Mouse (Mus musculus) midbrain, embryonic 10.5 days (tissue): Measurements from ENCODE around the gene Zfp612. TPM values are rescaled to one million over a fixed set of nuclear protein-coding genes. Genes with fewer than 3 reads are reported as not detected.
"Not testable (repeated sequence)": the region's sequence is repeated elsewhere in the genome, so short reads cannot be mapped to it uniquely, and the experiment has no call there.

Experiments used
- DNase-seq: peaks from one replicate; pipeline ENCODE4 v3.0.0-alpha.2; 2017; ENCODE audit warnings: low spot score
- H3K27ac ChIP-seq: fragments of 300-500 bp; sonication (generic); replicated peaks from 2 replicates; pipeline ENCODE4 v1.5.1; 2016; ENCODE audit warnings: mild to moderate bottlenecking
- H3K27me3 ChIP-seq: fragments of 300-500 bp; sonication (generic); 2 replicates; pipeline ENCODE4 v1.6.1; 2016; ENCODE audit warnings: low read depth, mild to moderate bottlenecking; ENCODE audit not compliant: poor library complexity, severe bottlenecking
- H3K36me3 ChIP-seq: fragments of 300-500 bp; sonication (generic); 2 replicates; pipeline ENCODE4 v1.6.1; 2016; ENCODE audit warnings: mild to moderate bottlenecking, moderate library complexity
- H3K4me1 ChIP-seq: fragments of 300-500 bp; sonication (generic); 2 replicates; pipeline ENCODE4 v1.6.1; 2016
- H3K4me3 ChIP-seq: fragments of 300-500 bp; sonication (generic); 2 replicates; pipeline ENCODE4 v1.5.1; 2016; ENCODE audit warnings: mild to moderate bottlenecking, moderate library complexity
- H3K9me3 ChIP-seq: fragments of 300-500 bp; sonication (generic); replicated peaks from 2 replicates; pipeline ENCODE4 v1.6.1; 2016; ENCODE audit warnings: mild to moderate bottlenecking
- WGBS: fragments of 180-500 bp; shearing (Covaris S2); methylation state at CpG from one replicate; pipeline ENCODE4 v1.1.7; 2016; 5-methylcytosine and 5-hydroxymethylcytosine counted together
- polyA plus RNA-seq: library from polyadenylated mRNA; unstranded; fragments of >200 nt; fragmentation: Nextera tagmentation; extraction: Ambion mirVana; gene quantifications from 2 replicates; pipeline ENCODE4 v1.2.1, GENCODE M21; 2016

Zfp612 gene
- polyA plus RNA-seq: 9.7 and 11.2 TPM in 2 replicates

GRCm38 (mm10) chr8:110079282-110080221 is at the start of gene Zfp612:
Gene Zfp612 (plus strand): TSS chr8:110079746.
- peak; percentile 72 for DNase-seq
- H3K4me1 ChIP-seq: peaks cover 19% of the 10 kb centered on the region
- peak within 1 kb of the TSS; percentile 82 for H3K27ac ChIP-seq
- 7% methylated on average over 54 of the region's 54 CpGs for WGBS
- H3K27me3 ChIP-seq: no peaks in the 10 kb centered on the region
- H3K4me3 ChIP-seq: peak within 1 kb of the TSS; percentile 75
- peaks cover 25% of the 10 kb centered on the region for H3K36me3 ChIP-seq
- H3K9me3 ChIP-seq: no peaks in the 10 kb centered on the region

GRCm38 (mm10) chr8:110033771-110034170 is 45.8 kb upstream of the Zfp612 start:
- WGBS: 37% methylated on average over 8 of the region's 8 CpGs
- H3K27me3 ChIP-seq, H3K4me3 ChIP-seq, H3K9me3 ChIP-seq, H3K36me3 ChIP-seq, H3K27ac ChIP-seq: not testable (repeated sequence)
- H3K4me1 ChIP-seq: peaks cover 13% of the 10 kb centered on the region
- DNase-seq: peak; percentile 21

DNA sequence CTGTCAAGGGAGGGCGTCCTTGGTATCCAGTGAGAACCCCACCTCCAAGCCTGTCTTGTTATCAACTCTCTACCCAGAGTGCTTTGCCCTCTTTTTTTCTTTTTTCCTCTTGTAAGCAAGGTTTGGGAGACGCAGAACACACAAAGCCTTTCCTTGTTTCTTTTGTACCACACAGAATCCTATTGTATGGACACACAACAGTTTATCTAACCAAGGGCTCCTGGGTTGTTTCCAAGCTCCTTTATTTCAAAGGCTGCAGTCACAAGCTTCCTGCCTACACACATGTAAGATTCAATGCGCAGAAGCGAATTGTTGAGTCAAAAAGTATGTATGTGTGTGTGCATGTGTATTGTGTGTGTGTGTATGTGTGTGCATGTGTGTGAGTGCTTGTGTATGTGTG is 45.2 kb upstream of the Zfp612 start:
- H3K36me3 ChIP-seq: no peaks in the 10 kb centered on the region
- no peaks in the 10 kb centered on the region for H3K27me3 ChIP-seq
- no peak overlapping the region for H3K27ac ChIP-seq
- peaks cover 16% of the 10 kb centered on the region for H3K4me1 ChIP-seq
- H3K4me3 ChIP-seq: no peak overlapping the region
- 0 out of 2 replicates have a peak, but pooled peaks cover 6% of the 10 kb centered on the region for H3K9me3 ChIP-seq
- 67% methylated on average over 4 of the region's 4 CpGs for WGBS
- no peak for DNase-seq

GRCm38 (mm10) chr8:110036156-110036555 is 43.4 kb upstream of the Zfp612 start:
- DNase-seq: no peak
- Histone ChIP-seq H3K4me3 (no peak overlapping the region), H3K27ac (no peak overlapping the region), H3K27me3 (no peaks in the 10 kb centered on the region), H3K9me3 (no peaks in the 10 kb centered on the region), H3K36me3 (no peaks in the 10 kb centered on the region), H3K4me1 (peaks cover 18% of the 10 kb centered on the region)
- WGBS: 89% methylated on average over 2 of the region's 2 CpGs

DNA sequence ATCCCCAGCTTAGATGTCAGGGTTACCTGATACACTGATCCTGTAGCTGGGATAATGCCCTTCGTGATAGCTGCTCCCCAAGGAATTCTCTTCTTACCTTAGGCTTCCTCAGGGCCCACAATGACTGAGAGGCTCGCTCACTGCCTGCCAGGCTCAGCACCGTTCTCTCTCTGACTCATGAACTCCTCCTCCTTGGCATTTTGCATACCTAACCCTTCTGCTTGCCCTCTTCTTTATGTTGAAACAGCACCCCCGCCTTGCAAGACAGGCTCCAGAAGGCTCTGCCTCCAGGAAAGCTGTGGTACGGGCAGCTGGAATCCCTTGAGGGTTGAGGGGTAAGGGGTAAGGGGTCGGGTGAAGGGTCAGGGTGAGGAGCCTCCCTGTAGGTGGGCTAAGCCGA is 40.3 kb upstream of the Zfp612 start:
- no peak for DNase-seq
- no peaks in the 10 kb centered on the region for H3K36me3 ChIP-seq
- H3K9me3 ChIP-seq: no peaks in the 10 kb centered on the region
- no peak overlapping the region for H3K4me3 ChIP-seq
- H3K27ac ChIP-seq: no peak overlapping the region
- no peaks in the 10 kb centered on the region for H3K27me3 ChIP-seq
- peaks cover 12% of the 10 kb centered on the region for H3K4me1 ChIP-seq
- WGBS: 51% methylated on average over 7 of the region's 7 CpGs

GRCm38 (mm10) chr8:110039659-110040058 is 39.9 kb upstream of the Zfp612 start, which contains the start of gene Chst4:
Gene Chst4 (minus strand): TSS chr8:110039740.
- H3K27ac ChIP-seq: no peak within 1 kb of the TSS
- no peak within 1 kb of the TSS for H3K4me3 ChIP-seq
- 89% methylated on average over 5 of the region's 5 CpGs for WGBS
- H3K36me3 ChIP-seq: no peaks in the 10 kb centered on the region
- H3K9me3 ChIP-seq: no peaks in the 10 kb centered on the region
- H3K4me1 ChIP-seq: peaks cover 8% of the 10 kb centered on the region
- DNase-seq: no peak
- H3K27me3 ChIP-seq: no peaks in the 10 kb centered on the region

GRCm38 (mm10) chr8:110040509-110040908 is 39.0 kb upstream of the Zfp612 start:
- DNase-seq: no peak
- Histone ChIP-seq H3K27ac (no peak overlapping the region), H3K4me1 (peaks cover 5% of the 10 kb centered on the region; the same call in 1 of the 2 replicates), H3K9me3 (no peaks in the 10 kb centered on the region), H3K36me3 (no peaks in the 10 kb centered on the region), H3K27me3 (no peaks in the 10 kb centered on the region), H3K4me3 (no peak overlapping the region)
- 88% methylated on average over 4 of the region's 4 CpGs for WGBS

DNA sequence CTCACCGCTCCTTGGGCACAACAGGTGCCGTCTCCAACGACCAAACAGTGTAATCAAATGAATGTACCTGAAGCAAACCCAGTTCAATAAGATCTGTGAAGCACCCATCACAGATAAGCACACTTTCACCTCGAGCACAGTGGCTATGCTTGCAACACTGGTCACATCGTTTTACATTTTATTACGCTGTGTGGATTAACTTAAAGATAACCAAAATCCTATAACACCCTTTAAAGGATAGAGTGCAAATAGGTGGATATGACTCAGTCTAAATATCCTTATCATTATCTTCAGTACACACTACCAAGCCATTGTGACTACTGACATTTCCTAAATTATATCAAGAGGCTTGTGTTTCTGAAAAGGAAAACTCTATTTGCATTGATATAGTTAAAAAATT is 28.3 kb upstream of the Zfp612 start:
- H3K9me3 ChIP-seq: no peaks in the 10 kb centered on the region
- H3K4me1 ChIP-seq: no peaks in the 10 kb centered on the region
- no peak for DNase-seq
- no peaks in the 10 kb centered on the region for H3K36me3 ChIP-seq
- no peaks in the 10 kb centered on the region for H3K27me3 ChIP-seq
- 82% methylated on average over 6 of the region's 6 CpGs for WGBS
- H3K27ac ChIP-seq: no peak overlapping the region
- no peak overlapping the region for H3K4me3 ChIP-seq

GRCm38 (mm10) chr8:110058207-110058606 is 21.3 kb upstream of the Zfp612 start:
- no peak overlapping the region for H3K27ac ChIP-seq
- H3K27me3 ChIP-seq: no peaks in the 10 kb centered on the region
- no peak for DNase-seq
- WGBS: 88% methylated on average over 8 of the region's 8 CpGs
- no peak overlapping the region for H3K4me3 ChIP-seq
- no peaks in the 10 kb centered on the region for H3K36me3 ChIP-seq
- H3K9me3 ChIP-seq: no peaks in the 10 kb centered on the region
- H3K4me1 ChIP-seq: no peaks in the 10 kb centered on the region

DNA sequence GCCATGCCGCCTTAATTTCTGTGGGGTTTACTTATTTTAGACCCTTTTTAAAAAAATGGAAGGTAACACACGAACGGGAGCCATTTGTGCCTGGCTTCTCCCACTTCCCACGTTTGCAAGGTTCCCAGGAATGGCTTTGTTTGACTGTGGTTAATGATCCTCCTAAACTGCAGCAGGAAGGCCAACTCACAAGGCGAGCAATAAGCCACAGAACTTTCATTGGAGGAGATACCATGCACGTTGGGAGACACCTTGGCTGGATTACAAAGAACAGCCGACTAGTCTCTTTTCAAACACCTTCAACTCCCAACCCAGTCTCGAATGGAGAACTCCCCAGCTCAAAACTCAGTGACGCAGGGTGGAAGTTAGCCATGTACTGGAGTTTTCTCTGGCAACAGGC is 15.4 kb upstream of the Zfp612 start:
- WGBS: 83% methylated on average over 9 of the region's 9 CpGs
- DNase-seq: no peak
- no peak overlapping the region for H3K27ac ChIP-seq
- H3K4me3 ChIP-seq: no peak overlapping the region
- no peaks in the 10 kb centered on the region for H3K36me3 ChIP-seq
- no peaks in the 10 kb centered on the region for H3K4me1 ChIP-seq
- H3K27me3 ChIP-seq: no peaks in the 10 kb centered on the region
- H3K9me3 ChIP-seq: no peaks in the 10 kb centered on the region

DNA sequence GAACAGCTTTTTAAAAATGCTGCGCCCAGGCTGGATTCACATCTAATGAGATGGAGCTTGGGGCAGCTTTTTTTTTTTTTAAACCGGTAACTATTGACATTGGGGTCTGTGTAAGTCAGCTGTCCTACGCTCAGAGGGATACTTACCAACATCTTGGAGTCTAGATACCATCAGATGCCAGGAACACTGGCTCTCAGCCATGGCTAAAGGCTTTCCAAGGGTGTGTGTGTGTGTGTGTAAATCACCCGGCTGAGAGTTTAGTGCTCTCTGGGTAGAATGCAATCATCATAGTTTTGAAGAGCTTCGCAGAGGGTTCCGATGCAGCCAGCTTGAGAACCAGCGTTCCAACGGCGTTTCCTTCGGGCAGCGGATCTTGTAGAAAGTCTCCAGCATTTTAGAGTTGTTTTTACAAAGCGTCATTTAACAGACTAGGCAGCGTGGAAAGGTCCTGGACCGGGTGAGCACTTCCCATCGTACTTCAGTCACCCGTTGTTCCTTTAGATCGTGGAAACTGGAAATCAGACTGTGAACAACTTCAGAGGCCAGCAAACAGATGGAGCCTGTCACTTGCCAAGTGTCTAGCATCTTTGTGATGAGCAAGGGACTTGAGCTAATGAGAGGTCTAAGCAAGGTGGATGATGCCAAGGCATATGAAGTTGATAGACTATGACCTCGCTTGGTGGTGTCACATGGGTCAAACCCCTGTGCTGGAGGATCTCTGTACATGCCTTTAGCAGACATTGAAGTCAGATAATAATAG is 14.8 kb upstream of the Zfp612 start:
- Histone ChIP-seq H3K27me3 (no peaks in the 10 kb centered on the region), H3K36me3 (no peaks in the 10 kb centered on the region), H3K9me3 (no peaks in the 10 kb centered on the region), H3K27ac (no peak overlapping the region), H3K4me3 (no peak overlapping the region), H3K4me1 (no peaks in the 10 kb centered on the region)
- no peak for DNase-seq
- 94% methylated on average over 18 of the region's 18 CpGs for WGBS

- Histone ChIP-seq H3K36me3 (no peaks in the 10 kb centered on the region), H3K4me3 (no peak overlapping the region), H3K27me3 (no peaks in the 10 kb centered on the region), H3K27ac (no peak overlapping the region), H3K9me3 (no peaks in the 10 kb centered on the region), H3K4me1 (no peaks in the 10 kb centered on the region)
- DNase-seq: no peak
- 85% methylated on average over 4 of the region's 4 CpGs for whole genome bisulfite sequencing
These were observed 13.9 kb upstream of the Zfp612 start for GRCm38 (mm10) chr8:110065676-110066075.

DNA sequence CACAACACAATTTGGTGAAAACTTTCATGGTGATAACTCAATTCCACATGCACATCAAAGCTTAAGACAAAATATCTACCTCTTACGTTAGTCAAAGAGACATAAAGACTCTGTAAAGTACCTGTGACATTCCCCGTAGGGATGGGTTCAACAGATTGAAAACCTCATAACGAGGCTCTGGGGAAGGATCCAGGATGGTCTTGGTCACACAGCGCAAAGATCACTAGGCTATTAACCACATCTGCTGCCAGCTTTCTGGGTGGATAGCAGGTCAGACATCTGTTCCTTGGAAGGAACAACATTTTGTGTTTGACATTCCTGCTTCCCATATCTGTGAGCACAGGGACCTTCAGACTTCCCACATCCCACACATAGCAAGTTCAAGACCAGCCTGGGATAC is 9.8 kb upstream of the Zfp612 start:
- Histone ChIP-seq H3K27ac (no peak overlapping the region), H3K27me3 (no peaks in the 10 kb centered on the region), H3K4me3 (no peak overlapping the region), H3K9me3 (no peaks in the 10 kb centered on the region), H3K4me1 (no peaks in the 10 kb centered on the region), H3K36me3 (no peaks in the 10 kb centered on the region)
- DNase-seq: no peak
- 94% methylated on average over 4 of the region's 4 CpGs for WGBS
